Mouse (Mus musculus) heart, embryonic 12.5 days (tissue): ENCODE measurements around the gene 2010111I01Rik. TPM values are rescaled to one million over a fixed set of nuclear protein-coding genes. Genes with fewer than 3 reads are reported as not detected.

Experiments used
- ATAC-seq: fragments of 200-750 bp; cut with Nextera tagmentation; 2 replicates; pipeline ENCODE4 v1.8.0; 2017; ENCODE audit warnings: moderate TSS enrichment, moderate library complexity; ENCODE audit not compliant: insufficient number of reproducible peaks, low FRiP score
- H3K27ac ChIP-seq: fragments of 300-500 bp; sonication (generic); 2 replicates; pipeline ENCODE4 v1.5.1; 2016; ENCODE audit warnings: mild to moderate bottlenecking, moderate library complexity; ENCODE audit not compliant: poor library complexity, severe bottlenecking
- H3K27me3 ChIP-seq: fragments of 300-500 bp; sonication (generic); replicated peaks from 2 replicates; pipeline ENCODE4 v1.6.1; 2016; ENCODE audit warnings: mild to moderate bottlenecking, moderate library complexity
- H3K36me3 ChIP-seq: fragments of 300-500 bp; sonication (generic); 2 replicates; pipeline ENCODE4 v1.6.1; 2016; ENCODE audit warnings: mild to moderate bottlenecking, moderate library complexity
- H3K4me1 ChIP-seq: fragments of 300-500 bp; sonication (generic); replicated peaks from 2 replicates; pipeline ENCODE4 v1.6.1; 2016; ENCODE audit warnings: mild to moderate bottlenecking
- H3K4me2 ChIP-seq: fragments of 300-500 bp; sonication (generic); 2 replicates; pipeline ENCODE4 v1.6.1; 2016; ENCODE audit warnings: mild to moderate bottlenecking, moderate library complexity
- H3K4me3 ChIP-seq: fragments of 300-500 bp; sonication (generic); 2 replicates; pipeline ENCODE4 v1.5.1; 2016; ENCODE audit warnings: mild to moderate bottlenecking
- H3K9ac ChIP-seq: fragments of 300-500 bp; sonication (generic); 2 replicates; pipeline ENCODE4 v1.6.1; 2016; ENCODE audit warnings: mild to moderate bottlenecking, moderate library complexity
- H3K9me3 ChIP-seq: fragments of 300-500 bp; sonication (generic); replicated peaks from 2 replicates; pipeline ENCODE4 v1.6.1; 2016; ENCODE audit warnings: mild to moderate bottlenecking, moderate library complexity
- WGBS: fragments of 180-500 bp; shearing (Covaris S2); methylation state at CpG from one replicate; pipeline ENCODE4 v1.1.7; 2016; 5-methylcytosine and 5-hydroxymethylcytosine counted together
- polyA plus RNA-seq: library from polyadenylated mRNA; unstranded; fragments of >200 nt; fragmentation: Nextera tagmentation; extraction: Ambion mirVana; gene quantifications from 2 replicates; pipeline ENCODE4 v1.2.1, GENCODE M21; 2016

Gene 2010111I01Rik
- polyA plus RNA-seq, 1 experiment from 2014 or later = 53.5 TPM

GRCm38 (mm10) chr13:62939371-62939770, 25.3 kb upstream of the 2010111I01Rik start:
- H3K27ac ChIP-seq = no peak overlapping the region
- peaks cover 14% of the 10 kb centered on the region; the same call in 1 of the 2 replicates for H3K4me1 ChIP-seq
- no peaks in the 10 kb centered on the region for H3K9me3 ChIP-seq
- H3K27me3 ChIP-seq = no peaks in the 10 kb centered on the region
- H3K4me3 ChIP-seq = no peak overlapping the region
- no peaks in the 10 kb centered on the region for H3K36me3 ChIP-seq
- WGBS = 33% methylated on average over 3 of the region's 3 CpGs
- no peak overlapping the region for H3K4me2 ChIP-seq
- ATAC-seq = no peak
- no peak overlapping the region for H3K9ac ChIP-seq

DNA sequence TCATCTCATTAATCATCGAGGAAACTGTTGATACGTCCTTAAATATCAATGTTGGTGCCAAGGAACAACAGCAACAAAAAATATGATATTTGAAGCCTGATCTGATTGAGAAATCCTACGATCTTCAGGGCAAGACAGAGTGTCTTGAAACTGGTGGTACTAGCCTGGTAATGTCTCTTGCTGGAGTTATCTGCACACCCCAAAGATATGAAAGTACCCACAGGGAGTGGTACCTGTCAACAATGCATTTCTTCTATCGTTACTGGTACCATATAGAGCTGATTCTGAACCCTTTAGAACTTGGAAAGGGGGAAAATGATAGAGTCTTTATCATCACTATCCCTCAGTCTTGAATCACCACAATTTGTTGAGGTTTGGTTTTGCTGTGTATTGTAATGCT, 24.9 kb upstream of the 2010111I01Rik start:
- no peaks in the 10 kb centered on the region for H3K27me3 ChIP-seq
- H3K4me2 ChIP-seq = no peak overlapping the region
- H3K4me3 ChIP-seq = no peak overlapping the region
- H3K9ac ChIP-seq = no peak overlapping the region
- no peak for ATAC-seq
- H3K4me1 ChIP-seq = peaks cover 14% of the 10 kb centered on the region; the same call in 1 of the 2 replicates
- WGBS = 58% methylated on average over 4 of the region's 4 CpGs
- H3K27ac ChIP-seq = no peak overlapping the region
- no peaks in the 10 kb centered on the region for H3K36me3 ChIP-seq
- no peaks in the 10 kb centered on the region for H3K9me3 ChIP-seq

GRCm38 (mm10) chr13:62940721-62941120, 24.0 kb upstream of the 2010111I01Rik start:
- Histone ChIP-seq H3K27ac (no peak overlapping the region), H3K4me2 (no peak overlapping the region), H3K9me3 (no peaks in the 10 kb centered on the region)

GRCm38 (mm10) chr13:62941341-62942005, 23.2 kb upstream of the 2010111I01Rik start:
- no peak overlapping the region for H3K4me3 ChIP-seq
- no peak overlapping the region for H3K4me2 ChIP-seq
- ATAC-seq = no peak

More at GRCm38 (mm10) chr13:62940721-62941120, 24.0 kb upstream of the 2010111I01Rik start:
- no peak overlapping the region for H3K4me3 ChIP-seq
- WGBS = 83% methylated on average over 4 of the region's 4 CpGs
- H3K9ac ChIP-seq = no peak overlapping the region
- H3K27me3 ChIP-seq = no peaks in the 10 kb centered on the region
- ATAC-seq = no peak
- H3K4me1 ChIP-seq = peaks cover 19% of the 10 kb centered on the region; the same call in 1 of the 2 replicates
- no peaks in the 10 kb centered on the region for H3K36me3 ChIP-seq

GRCm38 (mm10) chr13:62943274-62943830, 21.3 kb upstream of the 2010111I01Rik start:
- Histone ChIP-seq H3K4me2 (no peak overlapping the region), H3K27ac (peak overlapping the region; percentile 19; the same call in 1 of the 2 replicates), H3K9ac (no peak overlapping the region), H3K36me3 (no peaks in the 10 kb centered on the region), H3K9me3 (no peaks in the 10 kb centered on the region), H3K4me3 (no peak overlapping the region), H3K27me3 (no peaks in the 10 kb centered on the region), H3K4me1 (peaks cover 19% of the 10 kb centered on the region; the same call in 1 of the 2 replicates)
- ATAC-seq = no peak
- WGBS = 50% methylated on average over 7 of the region's 7 CpGs

More at GRCm38 (mm10) chr13:62941341-62942005, 23.2 kb upstream of the 2010111I01Rik start:
- Histone ChIP-seq H3K9ac (no peak overlapping the region), H3K27me3 (no peaks in the 10 kb centered on the region), H3K9me3 (no peaks in the 10 kb centered on the region), H3K4me1 (peaks cover 19% of the 10 kb centered on the region; the same call in 1 of the 2 replicates), H3K27ac (no peak overlapping the region), H3K36me3 (no peaks in the 10 kb centered on the region)
- WGBS = 81% methylated on average over 17 of the region's 17 CpGs

- H3K27ac ChIP-seq = no peak overlapping the region
- no peaks in the 10 kb centered on the region for H3K27me3 ChIP-seq
- H3K4me2 ChIP-seq = no peak overlapping the region
- 74% methylated on average over 6 of the region's 6 CpGs for WGBS
- H3K4me1 ChIP-seq = peaks cover 14% of the 10 kb centered on the region; the same call in 1 of the 2 replicates
- no peaks in the 10 kb centered on the region for H3K9me3 ChIP-seq
- no peaks in the 10 kb centered on the region for H3K36me3 ChIP-seq
- no peak for ATAC-seq
- no peak overlapping the region for H3K9ac ChIP-seq
- H3K4me3 ChIP-seq = no peak overlapping the region
Measured at GRCm38 (mm10) chr13:62944109-62944508, 20.6 kb upstream of the 2010111I01Rik start.

GRCm38 (mm10) chr13:62949560-62950188, 15.0 kb upstream of the 2010111I01Rik start:
- H3K27ac ChIP-seq = no peak overlapping the region
- H3K4me1 ChIP-seq = 0 out of 2 replicates have a peak, but pooled peaks cover 5% of the 10 kb centered on the region
- no peak overlapping the region for H3K9ac ChIP-seq
- H3K27me3 ChIP-seq = no peaks in the 10 kb centered on the region
- no peak overlapping the region for H3K4me2 ChIP-seq
- no peak for ATAC-seq
- no peaks in the 10 kb centered on the region for H3K36me3 ChIP-seq
- H3K9me3 ChIP-seq = no peaks in the 10 kb centered on the region
- WGBS = 50% methylated on average over 4 of the region's 4 CpGs
- no peak overlapping the region for H3K4me3 ChIP-seq

- no peaks in the 10 kb centered on the region for H3K27me3 ChIP-seq
- H3K4me3 ChIP-seq = no peak overlapping the region
- no peak overlapping the region for H3K4me2 ChIP-seq
- H3K9me3 ChIP-seq = no peaks in the 10 kb centered on the region
- no peak overlapping the region for H3K9ac ChIP-seq
- H3K27ac ChIP-seq = no peak overlapping the region
- 74% methylated on average over 1 of the region's 1 CpGs for WGBS
- no peaks in the 10 kb centered on the region for H3K36me3 ChIP-seq
- no peak for ATAC-seq
- 0 out of 2 replicates have a peak, but pooled peaks cover 6% of the 10 kb centered on the region for H3K4me1 ChIP-seq
Measured at GRCm38 (mm10) chr13:62951606-62952005, 13.1 kb upstream of the 2010111I01Rik start.

DNA sequence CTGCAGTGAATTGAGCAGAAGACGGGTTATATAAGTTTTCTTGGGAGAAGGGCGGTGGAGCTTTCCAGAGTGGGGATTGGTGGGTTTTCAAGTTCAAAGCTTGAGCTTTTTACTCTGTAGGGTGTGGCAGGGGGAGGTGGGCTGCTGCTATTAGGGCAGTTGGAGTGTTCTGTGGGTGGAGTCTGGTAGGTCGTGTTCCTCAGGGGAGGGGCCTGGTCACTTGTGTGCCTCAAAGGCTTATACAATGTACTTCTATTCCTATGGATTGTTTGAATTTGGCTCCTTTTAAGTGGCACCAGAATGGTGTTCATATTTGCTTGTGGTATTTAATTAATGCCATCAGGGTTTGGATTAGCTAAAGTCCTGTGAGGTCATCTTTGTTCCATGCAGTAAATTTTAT, 12.6 kb upstream of the 2010111I01Rik start:
- Histone ChIP-seq H3K4me2 (no peak overlapping the region), H3K27ac (no peak overlapping the region), H3K9ac (no peak overlapping the region), H3K27me3 (no peaks in the 10 kb centered on the region), H3K36me3 (no peaks in the 10 kb centered on the region), H3K4me3 (no peak overlapping the region), H3K9me3 (no peaks in the 10 kb centered on the region), H3K4me1 (0 out of 2 replicates have a peak, but pooled peaks cover 6% of the 10 kb centered on the region)
- no peak for ATAC-seq
- WGBS = 70% methylated on average over 3 of the region's 3 CpGs

GRCm38 (mm10) chr13:62952624-62953023, 12.1 kb upstream of the 2010111I01Rik start:
- Histone ChIP-seq H3K27ac (no peak overlapping the region), H3K4me2 (no peak overlapping the region), H3K9me3 (no peaks in the 10 kb centered on the region), H3K27me3 (no peaks in the 10 kb centered on the region), H3K4me3 (no peak overlapping the region), H3K36me3 (no peaks in the 10 kb centered on the region), H3K9ac (no peak overlapping the region), H3K4me1 (0 out of 2 replicates have a peak, but pooled peaks cover 6% of the 10 kb centered on the region)
- 81% methylated on average over 3 of the region's 3 CpGs for WGBS
- no peak for ATAC-seq

DNA sequence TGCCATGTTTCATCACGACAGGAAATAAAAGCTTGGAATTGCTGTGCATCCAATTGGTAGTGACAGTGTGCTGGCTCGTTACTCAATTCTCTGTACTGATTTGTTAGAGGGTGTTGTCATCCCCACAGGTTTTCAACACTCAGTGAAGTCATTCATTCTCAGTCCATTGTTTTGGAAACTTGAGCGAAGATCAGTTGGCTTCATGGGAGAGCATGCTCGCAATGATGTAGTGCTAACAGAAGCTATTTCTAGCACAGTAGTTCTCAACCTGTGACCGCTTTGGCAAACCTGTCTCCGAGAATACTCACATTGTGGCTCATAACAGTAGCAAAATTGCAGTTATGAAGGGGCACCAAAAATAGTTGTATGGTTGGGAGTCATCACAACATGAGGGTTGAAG, 8.7 kb upstream of the 2010111I01Rik start:
- no peak for ATAC-seq
- Histone ChIP-seq H3K27ac (no peak overlapping the region), H3K4me2 (no peak overlapping the region), H3K36me3 (no peaks in the 10 kb centered on the region), H3K9me3 (no peaks in the 10 kb centered on the region), H3K4me3 (no peak overlapping the region), H3K9ac (no peak overlapping the region), H3K27me3 (no peaks in the 10 kb centered on the region; the same call in 1 of the 2 replicates), H3K4me1 (0 out of 2 replicates have a peak, but pooled peaks cover 6% of the 10 kb centered on the region)
- WGBS = 63% methylated on average over 6 of the region's 6 CpGs
